Mouse (Mus musculus) Patski (cell line): ENCODE measurements around the gene P2ry6. TPM values are rescaled to one million over a fixed set of nuclear protein-coding genes. Genes with fewer than 3 reads are reported as not detected.

Experiments used
- ATAC-seq: fragments of 100-300 bp; one replicate; pipeline ENCODE4 v1.8.0; 2021
- CTCF ChIA-PET: fragments of 350-600 bp; sonication (Branson Sonifier 250); formaldehyde crosslinking; loops from one replicate; lab custom pipeline; 2022; ENCODE audit warnings: inconsistent platforms; lab: Charles Lee
- POLR2A ChIA-PET: fragments of 350-600 bp; sonication (Branson Sonifier 250); formaldehyde crosslinking; loops from one replicate; lab custom pipeline; 2022; ENCODE audit warnings: antibody characterized with exemption, inconsistent platforms; lab: Charles Lee
- DNase-seq: peaks from one replicate; pipeline ENCODE4 v3.0.0-alpha.2; 2011; ENCODE audit warnings: low read depth, low spot score
- H3K27me3 ChIP-seq: fragments of 371-371 bp; one replicate; pipeline ENCODE4 v1.5.1; 2021
- CTCF ChIP-seq: fragments of 100-300 bp; IDR thresholded peaks from one replicate; pipeline ENCODE4 v1.5.1; 2021
- in situ Hi-C: fragments of 300-500 bp; cut with MboI; formaldehyde crosslinking; loops from 3 replicates; pipeline ENCODE4 v1.11.1; 2018; ENCODE audit warnings: low pct_unique_long_range_greater_than_20kb, mixed read lengths
- polyA plus RNA-seq: library from polyadenylated mRNA; unstranded; gene quantifications from one replicate; pipeline ENCODE4 v1.2.3, GENCODE M21; 2021

P2ry6 gene
- polyA plus RNA-seq, 1 experiment from 2014 or later, result 0.22 TPM

GRCm38 (mm10) chr7:101003442-101004326 is 29.2 kb upstream of the P2ry6 start:
- DNase-seq (no peak), ATAC-seq (no peak)
- TF ChIP-seq CTCF, result no peak
- ChIA-PET CTCF (interaction anchor here (0.9 to 2.9 kb wide), 2 partner anchors 10 to 16 kb away, joined by 3 to 7 read pairs; no protein-coding TSS in a partner anchor), POLR2A (no interaction called here)
- in situ Hi-C loops, result no loop called here
- no peaks in the 10 kb centered on the region for H3K27me3 ChIP-seq

GRCm38 (mm10) chr7:101002274-101002673 is 27.8 kb upstream of the P2ry6 start:
- ATAC-seq (no peak), DNase-seq (no peak)
- in situ Hi-C loops, result no loop called here
- no peak for TF ChIP-seq CTCF
- POLR2A ChIA-PET, result interaction anchor here (1.1 kb wide), 1 partner anchor 19 kb away, joined by 4 read pairs; no protein-coding TSS in a partner anchor
- CTCF ChIA-PET, result interaction anchor here (2.9 kb wide), 1 partner anchor 9 kb away, joined by 7 read pairs; no protein-coding TSS in a partner anchor
- H3K27me3 ChIP-seq, result no peaks in the 10 kb centered on the region

- POLR2A ChIA-PET, result no interaction called here
- no peak for DNase-seq
- ATAC-seq, result no peak
- no peaks in the 10 kb centered on the region for H3K27me3 ChIP-seq
- in situ Hi-C loops, result no loop called here
- CTCF ChIA-PET, result no interaction called here
- no peak for TF ChIP-seq CTCF
These were observed 25.2 kb upstream of the P2ry6 start for GRCm38 (mm10) chr7:100999623-101000022.

- no peaks in the 10 kb centered on the region for H3K27me3 ChIP-seq
- POLR2A ChIA-PET, result no interaction called here
- CTCF ChIA-PET, result no interaction called here
- no peak for TF ChIP-seq CTCF
- ATAC-seq (no peak), DNase-seq (no peak)
- in situ Hi-C loops, result no loop called here
These were observed 24.1 kb upstream of the P2ry6 start for GRCm38 (mm10) chr7:100998578-100998960.

GRCm38 (mm10) chr7:100997951-100998577 is 23.6 kb upstream of the P2ry6 start:
- TF ChIP-seq CTCF, result no peak
- DNase-seq (no peak), ATAC-seq (no peak)
- ChIA-PET CTCF (no interaction called here), POLR2A (no interaction called here)
- no peaks in the 10 kb centered on the region for H3K27me3 ChIP-seq
- in situ Hi-C loops, result no loop called here

GRCm38 (mm10) chr7:100997215-100997614 is 22.8 kb upstream of the P2ry6 start:
- ChIA-PET POLR2A (no interaction called here), CTCF (interaction anchor here (1.0 kb wide), 1 partner anchor 9 kb away, joined by 3 read pairs; no protein-coding TSS in a partner anchor)
- TF ChIP-seq CTCF, result no peak
- no peaks in the 10 kb centered on the region for H3K27me3 ChIP-seq
- in situ Hi-C loops, result no loop called here
- no peak for DNase-seq
- ATAC-seq, result no peak

GRCm38 (mm10) chr7:100995951-100996350 is 21.5 kb upstream of the P2ry6 start:
- ATAC-seq (no peak), DNase-seq (no peak)
- in situ Hi-C loops, result no loop called here
- H3K27me3 ChIP-seq, result no peaks in the 10 kb centered on the region
- no peak for TF ChIP-seq CTCF
- ChIA-PET POLR2A (no interaction called here), CTCF (interaction anchor here (1.1 kb wide), 1 partner anchor 10 kb away, joined by 4 read pairs; no protein-coding TSS in a partner anchor)

GRCm38 (mm10) chr7:100995260-100995864 is 20.9 kb upstream of the P2ry6 start:
- ChIA-PET CTCF (interaction anchor here (1.1 kb wide), 1 partner anchor 10 kb away, joined by 4 read pairs; no protein-coding TSS in a partner anchor), POLR2A (interaction anchor here (0.6 kb wide), 1 partner anchor 17 kb away, joined by 3 read pairs; the partner anchor contains the start of gene P2ry2)
- no peak for TF ChIP-seq CTCF
- ATAC-seq, result no peak
- in situ Hi-C loops, result no loop called here
- no peaks in the 10 kb centered on the region for H3K27me3 ChIP-seq
- DNase-seq, result no peak

- in situ Hi-C loops, result no loop called here
- no peak for DNase-seq
- no peak for TF ChIP-seq CTCF
- ChIA-PET CTCF (interaction anchor here (0.6 to 7.6 kb wide), 6 partner anchors 9 to 265 kb away, joined by 3 to 118 read pairs (median 5); no protein-coding TSS in a partner anchor), POLR2A (interaction anchor here (1.1 kb wide), 1 partner anchor 12 kb away, joined by 5 read pairs; no protein-coding TSS in a partner anchor)
- ATAC-seq, result no peak
- H3K27me3 ChIP-seq, result no peaks in the 10 kb centered on the region
These were observed 18.7 kb upstream of the P2ry6 start for GRCm38 (mm10) chr7:100993166-100993565.

- in situ Hi-C loops, result no loop called here
- ChIA-PET CTCF (interaction anchor here (3.4 to 7.6 kb wide), 2 partner anchors 14 to 60 kb away, joined by 10 to 118 read pairs; no protein-coding TSS in a partner anchor), POLR2A (no interaction called here)
- ATAC-seq (no peak), DNase-seq (no peak)
- TF ChIP-seq CTCF, result no peak
- H3K27me3 ChIP-seq, result no peaks in the 10 kb centered on the region
These were observed 17.5 kb upstream of the P2ry6 start for GRCm38 (mm10) chr7:100991972-100992371.
